Mouse (Mus musculus) cortical plate, adult 2 months (tissue): ENCODE measurements around the gene Prss30. TPM values are rescaled to one million over a fixed set of nuclear protein-coding genes. Genes with fewer than 3 reads are reported as not detected.

Source experiments
- H3K27ac ChIP-seq: fragments of 200-500 bp; 2 replicates; pipeline ENCODE4 v1.5.1; 2012; ENCODE audit warnings: low read length, control low read depth, inconsistent platforms; ENCODE audit not compliant: insufficient read depth
- H3K4me1 ChIP-seq: fragments of 200-500 bp; 2 replicates; pipeline ENCODE4 v1.6.1; 2011; ENCODE audit warnings: low read length; ENCODE audit not compliant: control insufficient read depth, insufficient read depth
- H3K4me3 ChIP-seq: fragments of 200-500 bp; 2 replicates; pipeline ENCODE4 v1.5.1; 2011; ENCODE audit warnings: mild to moderate bottlenecking, low read length, control low read depth; ENCODE audit not compliant: insufficient read depth
- CTCF ChIP-seq: fragments of 200-500 bp; IDR thresholded peaks from 2 replicates; pipeline ENCODE4 v1.5.1; 2011; ENCODE audit warnings: mild to moderate bottlenecking, control low read depth, low read length; ENCODE audit not compliant: insufficient read depth; ENCODE audit errors: extremely low read depth
- POLR2A ChIP-seq: fragments of 200-500 bp; IDR thresholded peaks from 2 replicates; pipeline ENCODE4 v1.6.1; 2011; ENCODE audit warnings: mild to moderate bottlenecking, low read length, control low read depth; ENCODE audit not compliant: insufficient read depth; ENCODE audit errors: extremely low read depth
- polyA plus RNA-seq: library from polyadenylated mRNA; depleted of rRNA; stranded (reverse); fragments of >200 nt; gene quantifications from 2 replicates; pipeline ENCODE4 v1.2.3, GENCODE M21; 2012

Gene Prss30
- polyA plus RNA-seq, 1 experiment, result 0.46 TPM

GRCm38 (mm10) chr17:24007391-24007790, 27.0 kb upstream of the Prss30 start:
- no peaks in the 10 kb centered on the region for H3K4me1 ChIP-seq
- H3K27ac ChIP-seq, result no peak overlapping the region
- no peak for TF ChIP-seq POLR2A
- no peak overlapping the region for H3K4me3 ChIP-seq

- H3K4me3 ChIP-seq, result no peak overlapping the region
Observed at GRCm38 (mm10) chr17:24006930-24007329, 26.6 kb upstream of the Prss30 start.

DNA sequence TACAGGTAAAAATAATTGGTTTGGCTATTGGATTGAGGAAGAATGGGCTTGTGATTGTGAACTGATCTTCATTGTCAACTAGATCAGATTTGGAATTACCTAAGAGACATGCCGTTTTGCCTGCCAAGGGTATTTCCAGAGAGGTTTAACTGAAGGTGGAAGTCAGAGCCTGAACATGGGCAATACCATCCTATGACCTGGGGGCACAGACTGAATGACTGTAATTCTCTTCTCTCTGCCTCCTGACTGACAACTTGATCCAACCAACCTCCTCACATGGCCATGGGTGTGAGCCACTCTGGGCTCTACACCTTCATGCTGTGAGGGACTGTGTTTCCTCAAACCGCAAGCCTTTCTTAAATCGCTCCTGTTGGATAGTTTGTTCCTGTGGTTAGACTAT, 24.7 kb upstream of the Prss30 start:
- no peak overlapping the region for H3K27ac ChIP-seq
- TF ChIP-seq CTCF (no peak), POLR2A (no peak)
- H3K4me3 ChIP-seq, result no peak overlapping the region
- H3K4me1 ChIP-seq, result peaks cover 1% of the 10 kb centered on the region; the same call in 1 of the 2 replicates

More at GRCm38 (mm10) chr17:24006930-24007329, 26.6 kb upstream of the Prss30 start:
- Histone ChIP-seq H3K27ac (no peak overlapping the region), H3K4me1 (no peaks in the 10 kb centered on the region)
- TF ChIP-seq POLR2A (no peak), CTCF (no peak)

GRCm38 (mm10) chr17:24004071-24004665, 23.8 kb upstream of the Prss30 start:
- H3K27ac ChIP-seq, result no peak overlapping the region
- H3K4me3 ChIP-seq, result no peak overlapping the region
- H3K4me1 ChIP-seq, result peaks cover 2% of the 10 kb centered on the region; the same call in 1 of the 2 replicates
- TF ChIP-seq POLR2A (no peak), CTCF (no peak)

GRCm38 (mm10) chr17:24000404-24000803, 20.0 kb upstream of the Prss30 start:
- no peak overlapping the region for H3K4me3 ChIP-seq

DNA sequence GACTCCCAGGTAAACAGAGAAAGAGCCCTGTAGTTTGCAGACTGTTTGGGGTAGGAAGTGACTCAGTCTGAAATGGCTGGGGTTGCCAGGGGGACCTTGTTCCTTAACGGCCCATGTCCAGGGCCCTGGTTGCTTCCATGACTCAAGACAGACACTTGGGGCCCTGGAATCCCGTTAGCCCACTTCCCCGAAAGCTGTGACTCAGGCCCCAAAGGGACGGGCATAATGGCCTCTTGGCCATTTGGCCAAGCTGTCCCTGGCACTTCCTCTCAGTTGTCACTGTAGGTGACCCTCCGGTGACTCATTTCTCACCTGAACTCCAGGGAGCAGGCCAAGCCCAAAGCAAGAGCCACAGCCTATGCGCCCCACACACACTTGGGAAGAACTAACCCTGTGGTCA, 18.0 kb upstream of the Prss30 start:
- Histone ChIP-seq H3K4me1 (peaks cover 5% of the 10 kb centered on the region; the same call in 1 of the 2 replicates), H3K4me3 (no peak overlapping the region), H3K27ac (no peak overlapping the region)
- TF ChIP-seq POLR2A (no peak), CTCF (no peak)

More at GRCm38 (mm10) chr17:24000404-24000803, 20.0 kb upstream of the Prss30 start:
- TF ChIP-seq POLR2A, result no peak
- no peak for TF ChIP-seq CTCF
- H3K27ac ChIP-seq, result no peak overlapping the region
- peaks cover 2% of the 10 kb centered on the region; the same call in 1 of the 2 replicates for H3K4me1 ChIP-seq

DNA sequence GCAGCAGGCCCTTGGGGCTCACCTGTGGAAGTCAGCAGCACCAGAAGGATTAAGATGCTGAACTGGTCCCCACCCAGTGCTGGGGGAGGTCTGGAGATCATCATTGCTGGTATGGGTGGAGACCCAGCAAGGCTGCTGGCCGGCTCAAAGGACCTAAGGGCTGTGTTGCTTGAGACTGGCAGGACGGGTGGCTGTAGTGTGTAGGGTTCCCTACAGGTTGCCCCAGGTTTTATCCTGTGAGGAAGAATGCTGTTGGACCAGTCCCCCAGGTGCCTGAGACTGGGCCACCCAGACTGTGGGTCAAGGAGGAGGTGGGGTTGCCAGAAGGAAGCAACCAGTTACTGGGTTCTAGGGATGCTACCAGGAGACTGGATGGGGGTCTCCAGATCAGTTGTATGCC, 17.5 kb upstream of the Prss30 start, which contains the start of gene Prss22:
Prss22 (minus strand) TSS at position 200 of the 400 bp plus-strand sequence.
- H3K4me1 ChIP-seq, result peaks cover 5% of the 10 kb centered on the region; the same call in 1 of the 2 replicates
- H3K27ac ChIP-seq, result no peak within 1 kb of the TSS
- H3K4me3 ChIP-seq, result no peak within 1 kb of the TSS
- TF ChIP-seq CTCF (no peak), POLR2A (no peak)

DNA sequence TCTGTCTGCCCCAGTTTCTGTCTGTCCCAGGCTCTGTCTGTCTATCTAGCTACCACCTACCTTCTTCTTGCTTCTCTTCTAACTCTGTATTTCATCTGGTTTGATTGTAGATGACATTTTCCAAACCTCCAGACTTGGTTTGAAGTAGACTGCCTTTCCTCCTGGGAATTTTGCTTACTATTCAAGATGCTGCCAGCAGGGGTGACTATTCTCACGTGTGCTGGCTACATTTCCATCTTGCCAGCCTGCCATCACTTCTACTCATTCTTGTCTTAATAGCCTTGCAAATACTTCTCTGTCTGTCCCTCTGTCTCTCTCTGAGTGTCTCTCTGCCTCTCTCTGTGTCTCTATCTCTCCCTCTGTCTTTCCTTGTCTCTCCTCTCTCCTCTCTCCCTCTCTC, 15.1 kb upstream of the Prss30 start:
- TF ChIP-seq POLR2A (no peak), CTCF (no peak)

DNA sequence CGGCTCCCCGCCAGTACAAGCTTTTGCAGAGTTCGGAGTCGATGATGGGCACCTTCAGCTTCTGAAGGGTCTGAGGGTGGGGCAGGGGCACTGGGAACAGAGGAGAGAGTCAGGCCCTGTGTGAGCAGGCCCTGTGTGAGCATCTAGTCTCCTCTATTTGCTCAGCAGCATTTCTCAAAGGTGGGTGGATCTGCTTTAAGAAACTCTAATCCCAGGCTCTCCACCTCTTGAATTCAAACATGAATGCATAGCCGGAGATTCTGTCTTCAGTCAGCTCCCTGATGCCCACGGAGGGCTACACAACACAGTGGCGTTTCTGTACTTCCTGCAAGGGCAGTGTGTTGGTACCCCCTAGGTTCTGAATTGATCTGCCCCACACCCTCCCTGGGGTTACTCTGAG, 14.3 kb upstream of the Prss30 start:
- TF ChIP-seq CTCF, result no peak
- no peak for TF ChIP-seq POLR2A
- H3K4me1 ChIP-seq, result 0 out of 2 replicates have a peak, but pooled peaks cover 3% of the 10 kb centered on the region
- peak overlapping the region; percentile 30; the same call in 1 of the 2 replicates for H3K27ac ChIP-seq
- H3K4me3 ChIP-seq, result no peak overlapping the region

More for the DNA sequence above, 15.1 kb upstream of the Prss30 start:
- Histone ChIP-seq H3K4me1 (peaks cover 5% of the 10 kb centered on the region; the same call in 1 of the 2 replicates), H3K27ac (peak overlapping the region; percentile 30; the same call in 1 of the 2 replicates), H3K4me3 (no peak overlapping the region)

DNA sequence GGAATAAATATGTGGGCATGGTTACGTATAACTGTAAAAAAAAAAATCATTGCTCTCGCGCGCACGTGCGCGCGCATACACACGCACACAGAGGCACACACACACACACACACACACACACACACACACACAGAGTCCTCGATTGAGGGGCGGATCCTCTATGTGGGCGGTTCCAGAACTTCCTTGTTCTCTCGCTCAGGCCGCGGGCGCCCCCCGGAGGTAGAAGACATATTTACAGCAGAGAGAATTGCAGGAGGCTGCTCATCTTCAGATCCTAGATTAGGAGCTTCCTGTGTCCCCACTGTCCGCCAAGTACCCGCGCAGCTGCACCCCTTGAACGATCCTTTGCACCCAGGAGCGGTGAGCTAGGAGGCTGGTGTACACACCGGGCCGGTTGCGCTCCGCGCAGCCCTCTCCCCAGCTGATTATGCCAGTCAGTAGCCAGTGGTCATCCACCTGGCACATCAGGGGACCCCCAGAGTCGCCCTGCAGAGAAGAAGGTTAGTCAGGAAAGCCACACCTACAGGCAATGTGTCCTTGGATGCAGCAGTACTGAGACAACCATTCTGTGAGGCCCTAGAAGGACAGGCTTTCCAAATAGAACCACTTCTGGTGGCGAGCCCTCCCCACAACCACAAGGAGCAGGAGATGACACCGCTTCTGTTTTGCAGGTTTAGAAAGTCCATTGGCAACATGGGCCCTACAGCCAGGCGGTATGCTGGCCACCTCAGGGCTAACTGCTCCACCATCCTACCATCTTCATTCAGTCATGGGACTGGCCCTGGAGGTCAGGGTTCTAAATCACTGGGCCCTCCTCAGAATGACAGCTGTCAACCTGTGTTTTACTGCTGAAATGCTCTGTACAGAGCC, 13.4 kb upstream of the Prss30 start:
- H3K4me3 ChIP-seq, result 0 out of 2 replicates have a peak overlapping the region, but pooled peaks have one; percentile 4
- 0 out of 2 replicates have a peak, but pooled peaks cover 3% of the 10 kb centered on the region for H3K4me1 ChIP-seq
- no peak overlapping the region for H3K27ac ChIP-seq
- TF ChIP-seq CTCF (peak; percentile 60), POLR2A (no peak)
